ENCODE assay signal across 14 mouse cellular contexts in the genomic region with DNA sequence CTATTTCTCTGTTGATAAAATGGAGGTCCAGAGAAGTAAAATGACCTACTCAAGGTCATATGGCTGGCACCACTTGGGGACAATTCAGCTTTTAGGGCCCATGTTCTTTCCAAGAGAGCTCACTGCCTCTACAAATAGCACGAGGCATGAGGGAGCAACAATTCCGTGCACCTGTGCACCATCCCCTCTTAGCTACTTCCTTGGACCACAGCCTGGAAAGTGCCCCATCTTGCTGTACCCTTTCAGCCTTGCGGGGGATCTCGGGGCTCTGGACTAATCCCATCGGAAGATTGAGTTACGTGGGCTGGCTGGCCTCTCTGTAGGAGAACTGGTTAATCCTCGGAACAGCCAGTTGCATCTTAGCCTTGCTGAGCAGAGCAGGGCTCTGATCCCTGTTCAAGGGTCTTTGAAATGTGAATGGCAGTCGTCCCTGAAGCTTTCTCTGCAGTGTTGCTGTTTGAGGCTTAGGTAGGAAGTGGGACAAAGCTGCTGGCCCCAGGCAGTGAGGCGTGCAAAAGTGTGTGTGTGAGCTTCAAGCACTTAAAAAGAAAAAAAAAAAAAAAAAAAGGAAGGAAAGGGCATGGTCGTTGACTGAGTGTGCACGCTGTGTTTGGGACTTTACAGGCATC.
DNase-seq lines count a peak whose midpoint lies in the region; ATAC-seq and TF ChIP-seq lines count a peak whose summit lies in the region.
"Had no signal": no experiment of that assay in that cellular context is flagged by ENCODE, and none has a peak within 500 bp of the region (broad histone marks: within the 10 kb centered on the region; RNA-seq: fewer than 3 reads in every experiment).

No protein-coding gene starts in this region.

- H3K27me3 ChIP-seq in kidney, embryonic 14.5 days (ENCODE audit: control insufficient read depth, insufficient read depth, low read length) = no peaks in the 10 kb centered on the region
- H3K27me3 ChIP-seq in E14TG2a.4 (ENCODE audit: insufficient read depth, low read length) = no peaks in the 10 kb centered on the region
- H3K27me3 ChIP-seq: limb, embryonic 12.5 days; neural tube, embryonic 12.5 days had no signal

- DNase-seq in kidney, adult 11 months = no peak
- peak; percentile 70 for DNase-seq in A20 (ENCODE audit: low read depth, low spot score)
- no peak for DNase-seq in cerebellum, adult 11 months
- DNase-seq in heart, adult 9 months (ENCODE audit: low spot score in 2 of 2) = no peak
- DNase-seq: right cerebral cortex, postnatal 25 days; thymus, adult 2 months had no signal

- peak overlapping the region; percentile 26; the same call in 1 of the 2 replicates for H3K27ac ChIP-seq in kidney, embryonic 14.5 days (ENCODE audit: low read depth, low read length)
- H3K27ac ChIP-seq: neural tube, embryonic 12.5 days had no signal

- ATAC-seq in kidney, embryonic 14.5 days (ENCODE audit: low FRiP score, low TSS enrichment) = no peak
- peak; percentile 37 to 62; a peak in 3 of 4 replicates for ATAC-seq in hematopoietic stem cell, adult 5-6 weeks (replicated peaks in 1 of 2; ENCODE audit: insufficient read depth in 1 of 2, low FRiP score in 2 of 2, low TSS enrichment in 1 of 2, low read depth in 1 of 2, poor library complexity in 2 of 2, severe bottlenecking in 2 of 2)
- ATAC-seq: hindbrain, embryonic 16.5 days had no signal

- no peak overlapping the region for H3K4me2 ChIP-seq in kidney, embryonic 14.5 days (replicated peaks; ENCODE audit: low read depth, low read length)
- H3K4me2 ChIP-seq: heart, embryonic 12.5 days; limb, embryonic 12.5 days; neural tube, embryonic 12.5 days had no signal

- H3K4me1 ChIP-seq in kidney, embryonic 14.5 days (ENCODE audit: control insufficient read depth, insufficient read depth, low read length) = peaks cover 7% of the 10 kb centered on the region
- H3K4me1 ChIP-seq in E14TG2a.4 (replicated peaks; ENCODE audit: low read depth, low read length) = peaks cover 34% of the 10 kb centered on the region

- no peaks in the 10 kb centered on the region for H3K36me3 ChIP-seq in kidney, embryonic 14.5 days (ENCODE audit: control insufficient read depth, insufficient read depth, low read length)
- no peaks in the 10 kb centered on the region for H3K36me3 ChIP-seq in E14TG2a.4 (ENCODE audit: insufficient read depth, low read length)
- H3K36me3 ChIP-seq: G1E; heart, embryonic 12.5 days; limb, embryonic 12.5 days; neural tube, embryonic 12.5 days had no signal

- no peak overlapping the region for H3K9ac ChIP-seq in kidney, embryonic 14.5 days (ENCODE audit: low read depth, low read length)
- H3K9ac ChIP-seq: heart, embryonic 12.5 days; limb, embryonic 12.5 days; neural tube, embryonic 12.5 days had no signal

- H3K4me3 ChIP-seq in kidney, embryonic 14.5 days (ENCODE audit: low read length) = no peak overlapping the region
- H3K4me3 ChIP-seq in E14TG2a.4 (replicated peaks; ENCODE audit: low read length) = peak overlapping the region; percentile 11; the same call in 1 of the 2 replicates
- H3K4me3 ChIP-seq: heart, embryonic 12.5 days; limb, embryonic 12.5 days; neural tube, embryonic 12.5 days had no signal

- no peaks in the 10 kb centered on the region for H3K9me3 ChIP-seq in kidney, embryonic 14.5 days (ENCODE audit: control insufficient read depth, low read length)
- no peaks in the 10 kb centered on the region for H3K9me3 ChIP-seq in E14TG2a.4 (ENCODE audit: low read length)
- H3K9me3 ChIP-seq: heart, embryonic 12.5 days; limb, embryonic 12.5 days; neural tube, embryonic 12.5 days had no signal

- no peak for TF ChIP-seq CTCF in E14TG2a.4 (conservative IDR thresholded peaks at IDR 0.05; ENCODE audit: low read length)

- 23% methylated on average over 11 of the region's 11 CpGs for WGBS in kidney, embryonic 14.5 days
